Mouse (Mus musculus): ENCODE data around the gene Xrcc5.

GRCm38 (mm10) chr1:72422121-72422520 is 114.9 kb downstream of the Xrcc5 start:
- no peak for TF ChIP-seq CTCF (IDR thresholded peaks at IDR 0.05; ENCODE audit: borderline replicate concordance, control insufficient read depth, extremely low read depth, insufficient read depth, low read length, poor library complexity)
- TF ChIP-seq POLR2A (IDR thresholded peaks at IDR 0.05; ENCODE audit: control insufficient read depth, extremely low read depth, insufficient read depth, low read length, poor library complexity) = no peak

All from thymus, adult 2 months (tissue).